Mouse (Mus musculus) spleen, adult 2 months (tissue): Measurements from ENCODE around the gene Mrps6. TPM values are rescaled to one million over a fixed set of nuclear protein-coding genes. Genes with fewer than 3 reads are reported as not detected.
"Not testable (repeated sequence)": the region's sequence is repeated elsewhere in the genome, so short reads cannot be mapped to it uniquely, and the experiment has no call there.

ENCODE experiments used
- DNase-seq, 2 experiments: peaks; one replicate each; pipeline versions ENCODE4 v3.0.0 to v3.0.0-alpha.2; 2012 to 2021; ENCODE audit warnings: low spot score in 2 of 2, low read depth in 1 of 2
- H3K27ac ChIP-seq: fragments of 200-500 bp; 2 replicates; pipeline ENCODE4 v1.5.1; 2012; ENCODE audit warnings: low read length, inconsistent platforms; ENCODE audit not compliant: insufficient read depth
- H3K27me3 ChIP-seq: fragments of 200-500 bp; 2 replicates; pipeline ENCODE4 v1.6.1; 2012; ENCODE audit warnings: mild to moderate bottlenecking, moderate library complexity, low read length, inconsistent platforms; ENCODE audit not compliant: control insufficient read depth, insufficient read depth
- H3K36me3 ChIP-seq: fragments of 200-500 bp; 2 replicates; pipeline ENCODE4 v1.6.1; 2012; ENCODE audit warnings: mild to moderate bottlenecking, low read length, inconsistent platforms; ENCODE audit not compliant: control insufficient read depth, insufficient read depth
- H3K4me1 ChIP-seq: fragments of 200-500 bp; 2 replicates; pipeline ENCODE4 v1.6.1; 2011; ENCODE audit warnings: inconsistent platforms; ENCODE audit not compliant: control insufficient read depth, insufficient read depth, insufficient read length
- H3K4me3 ChIP-seq: fragments of 200-500 bp; 2 replicates; pipeline ENCODE4 v1.5.1; 2011; ENCODE audit warnings: mild to moderate bottlenecking, inconsistent platforms; ENCODE audit not compliant: insufficient read depth, insufficient read length; ENCODE audit errors: extremely low read depth
- CTCF ChIP-seq: fragments of 200-500 bp; IDR thresholded peaks from 2 replicates; pipeline ENCODE4 v1.5.1; 2011; ENCODE audit warnings: mild to moderate bottlenecking, inconsistent platforms; ENCODE audit not compliant: insufficient read depth, insufficient read length, insufficient replicate concordance; ENCODE audit errors: extremely low read depth
- POLR2A ChIP-seq: fragments of 200-500 bp; IDR thresholded peaks from 2 replicates; pipeline ENCODE4 v1.6.1; 2011; ENCODE audit warnings: low read depth, low read length, inconsistent platforms
- WGBS: fragments of 180-500 bp; shearing (Covaris S2); methylation state at CpG from one replicate; pipeline ENCODE4 v1.1.7; 2018; 5-methylcytosine and 5-hydroxymethylcytosine counted together
- polyA plus RNA-seq: library from polyadenylated mRNA; depleted of rRNA; stranded (reverse); fragments of >200 nt; gene quantifications from 2 replicates; pipeline ENCODE4 v1.2.3, GENCODE M21; 2012

The Mrps6 gene
- polyA plus RNA-seq, 1 experiment = 6.7 TPM

DNA sequence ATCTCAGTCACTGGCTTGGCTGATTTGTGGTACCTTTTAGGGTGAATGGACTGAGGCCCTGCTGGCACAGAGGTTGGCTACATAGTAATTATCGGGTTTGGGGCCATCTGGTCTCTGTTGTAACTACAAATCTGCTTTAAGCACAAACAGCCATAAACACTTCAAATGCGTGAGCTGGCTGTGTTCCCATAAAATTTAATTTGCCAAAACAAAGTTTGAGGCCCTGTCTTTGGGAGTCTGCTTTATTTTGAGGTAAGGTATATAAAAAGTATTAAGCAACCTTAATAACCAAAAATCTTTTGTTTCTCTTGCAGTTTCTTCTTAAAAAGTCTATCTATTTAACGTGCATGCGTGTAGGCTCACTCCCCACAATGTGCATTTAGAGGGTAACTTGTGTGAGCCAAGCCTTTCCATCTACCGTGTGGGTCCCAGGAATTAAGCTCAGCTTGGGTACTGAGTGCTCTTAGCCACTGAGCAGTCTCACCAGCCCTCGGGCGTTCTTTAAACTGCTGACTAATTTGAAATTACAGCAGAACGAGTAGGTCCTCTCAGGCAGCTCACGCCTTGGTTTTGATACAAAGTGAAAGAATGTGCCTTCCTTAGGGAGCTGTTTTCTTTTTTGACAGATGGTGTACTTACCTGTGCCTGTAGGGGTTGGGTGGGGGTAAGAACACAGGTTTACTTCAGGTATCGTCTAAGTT lies 40.4 kb downstream of the Mrps6 start:
- Histone ChIP-seq H3K27me3 (no peaks in the 10 kb centered on the region), H3K4me1 (no peaks in the 10 kb centered on the region), H3K27ac (no peak overlapping the region), H3K36me3 (peaks cover 3% of the 10 kb centered on the region; the same call in 1 of the 2 replicates), H3K4me3 (no peak overlapping the region)
- DNase-seq = no peak
- no peak for TF ChIP-seq CTCF
- no peak for TF ChIP-seq POLR2A
- WGBS = 94% methylated on average over 10 of the region's 10 CpGs

DNA sequence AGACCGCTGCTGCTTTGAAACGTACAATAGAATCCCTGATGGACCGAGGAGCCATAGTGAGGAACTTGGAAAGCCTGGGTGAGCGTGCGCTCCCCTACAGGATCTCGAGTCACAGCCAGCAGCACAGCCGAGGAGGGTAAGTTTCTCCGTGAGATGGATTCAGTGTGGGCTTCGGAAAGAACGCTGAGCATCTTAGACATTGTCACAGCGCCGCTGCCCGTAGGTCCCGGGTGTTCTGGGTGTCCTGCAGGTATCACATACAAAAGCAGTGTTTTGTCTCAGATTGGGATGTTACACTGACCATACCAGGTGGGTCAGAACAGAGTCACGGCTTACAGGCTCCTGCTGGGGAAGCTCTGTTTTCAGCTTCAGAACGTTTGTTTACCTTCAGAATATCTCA lies 41.5 kb downstream of the Mrps6 start:
- 96% methylated on average over 16 of the region's 16 CpGs for WGBS
- DNase-seq = no peak
- TF ChIP-seq CTCF = no peak
- no peak for TF ChIP-seq POLR2A
- H3K27ac ChIP-seq = no peak overlapping the region
- H3K27me3 ChIP-seq = no peaks in the 10 kb centered on the region
- peaks cover 3% of the 10 kb centered on the region; the same call in 1 of the 2 replicates for H3K36me3 ChIP-seq
- H3K4me1 ChIP-seq = no peaks in the 10 kb centered on the region
- no peak overlapping the region for H3K4me3 ChIP-seq

GRCm38 (mm10) chr16:92100111-92100510 lies 42.0 kb downstream of the Mrps6 start:
- H3K36me3 ChIP-seq = peaks cover 3% of the 10 kb centered on the region; the same call in 1 of the 2 replicates
- no peak overlapping the region for H3K4me3 ChIP-seq
- no peak for DNase-seq
- TF ChIP-seq POLR2A (no peak), CTCF (no peak)
- H3K27ac ChIP-seq = no peak overlapping the region
- no peaks in the 10 kb centered on the region for H3K4me1 ChIP-seq
- no peaks in the 10 kb centered on the region for H3K27me3 ChIP-seq
- 95% methylated on average over 4 of the region's 4 CpGs for WGBS

DNA sequence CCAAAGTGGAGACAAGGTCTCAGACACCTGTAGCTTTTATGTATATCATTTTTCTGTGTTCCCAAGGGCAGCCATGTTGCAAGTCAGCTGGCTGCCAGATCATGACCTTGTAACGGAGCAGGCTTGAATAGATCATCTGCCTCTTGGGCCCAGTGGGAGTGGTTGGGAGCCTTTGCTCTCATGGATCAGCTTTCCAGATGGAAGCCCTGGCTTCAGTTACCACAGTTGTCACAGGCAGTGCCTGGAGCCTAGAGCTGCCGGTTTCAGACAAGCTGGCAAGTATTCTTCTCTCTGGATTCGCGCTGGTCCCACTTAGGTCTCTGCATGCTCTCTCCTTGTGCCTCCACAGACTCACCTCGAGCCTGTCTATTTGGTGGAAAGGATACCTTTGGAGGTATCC lies 44.0 kb downstream of the Mrps6 start:
- Histone ChIP-seq H3K27me3 (no peaks in the 10 kb centered on the region), H3K4me1 (no peaks in the 10 kb centered on the region), H3K27ac (no peak overlapping the region), H3K4me3 (no peak overlapping the region), H3K36me3 (peaks cover 3% of the 10 kb centered on the region; the same call in 1 of the 2 replicates)
- TF ChIP-seq CTCF = no peak
- no peak for TF ChIP-seq POLR2A
- no peak for DNase-seq
- 97% methylated on average over 5 of the region's 5 CpGs for WGBS

DNA sequence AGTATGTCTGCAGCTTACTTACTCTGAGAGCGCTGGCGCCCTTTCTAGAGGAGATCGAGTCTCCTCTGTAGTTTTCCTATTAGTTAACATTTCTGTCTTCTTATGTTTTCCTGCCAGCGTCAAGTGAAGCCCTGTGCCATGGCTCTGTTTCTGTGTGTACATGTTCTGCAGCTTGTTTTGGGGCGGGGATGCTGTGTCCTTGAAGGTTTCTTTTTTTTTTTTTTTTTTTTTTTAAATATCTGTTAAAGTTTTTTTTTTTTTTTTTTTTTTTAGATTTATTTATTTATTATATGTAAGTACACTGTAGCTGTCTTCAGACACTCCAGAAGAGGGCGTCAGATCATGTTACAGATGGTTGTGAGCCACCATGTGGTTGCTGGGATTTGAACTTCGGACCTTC lies 44.9 kb downstream of the Mrps6 start:
- H3K27ac ChIP-seq, H3K4me3 ChIP-seq, DNase-seq, H3K4me1 ChIP-seq, H3K27me3 ChIP-seq, H3K36me3 ChIP-seq: not testable (repeated sequence)
- WGBS = 94% methylated on average over 7 of the region's 7 CpGs

GRCm38 (mm10) chr16:92103572-92104331 lies 45.7 kb downstream of the Mrps6 start:
- Histone ChIP-seq H3K4me1 (no peaks in the 10 kb centered on the region), H3K27me3 (no peaks in the 10 kb centered on the region), H3K36me3 (peaks cover 3% of the 10 kb centered on the region; the same call in 1 of the 2 replicates), H3K4me3 (no peak overlapping the region), H3K27ac (no peak overlapping the region)
- TF ChIP-seq CTCF (no peak), POLR2A (no peak)
- no peak for DNase-seq
- 86% methylated on average over 9 of the region's 9 CpGs for WGBS

DNA sequence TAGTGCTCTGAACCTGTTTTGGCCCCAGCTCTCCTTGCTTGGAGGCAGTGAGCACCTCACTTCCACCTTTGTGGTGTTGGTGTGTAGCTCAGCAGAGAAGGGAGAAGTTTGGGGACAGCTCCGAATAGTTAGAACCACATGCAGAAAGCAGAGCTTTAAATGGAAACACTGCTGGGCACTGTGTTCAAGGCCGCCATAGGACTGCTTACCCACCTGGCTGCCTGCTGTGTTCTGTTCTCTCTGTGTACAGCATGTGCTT lies 46.2 kb downstream of the Mrps6 start:
- no peak for TF ChIP-seq CTCF
- no peak for TF ChIP-seq POLR2A
- DNase-seq = no peak
- Histone ChIP-seq H3K36me3 (peaks cover 3% of the 10 kb centered on the region; the same call in 1 of the 2 replicates), H3K4me1 (no peaks in the 10 kb centered on the region), H3K27ac (no peak overlapping the region), H3K27me3 (no peaks in the 10 kb centered on the region), H3K4me3 (no peak overlapping the region)
- WGBS = 92% methylated on average over 2 of the region's 2 CpGs
